Mouse (Mus musculus): Measurements from ENCODE around the gene Lamc1.

- TF ChIP-seq CTCF (IDR thresholded peaks at IDR 0.05; ENCODE audit: extremely low read depth, insufficient read depth, insufficient read length, insufficient replicate concordance): no peak
- no peak for TF ChIP-seq POLR2A (IDR thresholded peaks at IDR 0.05; ENCODE audit: low read depth, low read length)
Measured at GRCm38 (mm10) chr1:153274611-153275010, 58.0 kb downstream of the Lamc1 start.

Measured in spleen, adult 2 months (tissue).